Mouse (Mus musculus) liver, postnatal 0 days (tissue): ENCODE data around the gene Stn1.

ENCODE experiments used
- CTCF ChIP-seq: sonication (generic); IDR thresholded peaks from 2 replicates; pipeline ENCODE4 v1.5.1; 2016; ENCODE audit warnings: antibody characterized with exemption, low read depth
- EP300 ChIP-seq: IDR thresholded peaks from 2 replicates; pipeline ENCODE4 v1.6.1; 2016; ENCODE audit warnings: antibody characterized with exemption, low read depth, mild to moderate bottlenecking

DNA sequence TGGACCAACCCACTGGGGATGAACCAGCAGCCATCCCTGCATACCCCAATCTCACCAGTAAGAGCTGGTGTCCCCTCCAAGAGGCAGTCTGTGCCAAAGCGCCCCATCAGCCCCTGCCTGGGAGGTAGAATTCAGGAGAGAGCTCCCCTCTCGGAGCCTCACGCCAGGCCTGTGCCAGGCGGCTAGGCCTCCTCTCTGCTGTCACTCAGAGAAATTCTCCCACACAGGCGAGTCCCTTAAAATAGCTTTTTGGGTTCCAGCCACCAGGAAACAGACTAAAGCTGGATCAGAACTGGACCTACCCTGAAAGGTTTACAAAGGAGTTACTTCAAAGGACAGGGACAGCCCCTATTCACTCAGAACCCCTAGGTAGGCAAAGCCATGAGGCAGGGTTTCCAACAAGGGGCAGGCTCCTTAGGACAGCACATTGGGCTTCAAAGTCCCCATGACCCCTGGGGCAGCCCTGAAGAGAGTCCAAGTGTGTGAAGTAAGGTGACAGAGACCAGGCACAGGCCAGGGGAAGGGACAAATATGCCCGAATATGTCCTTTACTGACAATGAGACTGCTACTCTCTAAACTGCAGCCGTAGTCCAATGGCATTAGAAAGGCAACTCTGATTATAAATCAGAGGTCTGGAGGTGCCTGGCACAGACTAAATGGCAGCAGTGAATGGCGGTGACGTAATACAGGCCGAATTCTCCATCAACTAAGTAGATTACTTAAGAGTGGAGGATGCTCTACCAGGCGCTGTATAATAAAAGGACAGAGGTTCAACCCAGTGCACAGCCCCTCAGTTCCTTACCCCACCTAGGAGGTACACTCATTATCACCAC, 82.9 kb downstream of the Stn1 start:
- no peak for TF ChIP-seq CTCF
- TF ChIP-seq EP300, result no peak
